Mouse (Mus musculus) hindbrain, embryonic 14.5 days (tissue): Measurements from ENCODE around the gene Cyp4v3. TPM values are rescaled to one million over a fixed set of nuclear protein-coding genes. Genes with fewer than 3 reads are reported as not detected.

Experiments
- ATAC-seq: fragments of 200-750 bp; cut with Nextera tagmentation; 2 replicates; pipeline ENCODE4 v1.8.0; 2017; ENCODE audit warnings: moderate number of reproducible peaks, mild to moderate bottlenecking, moderate TSS enrichment, moderate library complexity; ENCODE audit not compliant: low FRiP score
- DNase-seq: peaks from one replicate; pipeline ENCODE4 v3.0.0-alpha.2; 2015; ENCODE audit warnings: low spot score
- H3K27ac ChIP-seq: fragments of 300-500 bp; sonication (generic); 2 replicates; pipeline ENCODE4 v1.5.1; 2014; ENCODE audit warnings: mild to moderate bottlenecking, moderate library complexity
- H3K27me3 ChIP-seq: fragments of 300-500 bp; sonication (generic); 2 replicates; pipeline ENCODE4 v1.6.1; 2014; ENCODE audit warnings: mild to moderate bottlenecking, low read length, mixed read lengths; ENCODE audit not compliant: control insufficient read depth, insufficient read depth
- H3K36me3 ChIP-seq: fragments of 300-500 bp; sonication (generic); replicated peaks from 2 replicates; pipeline ENCODE4 v1.6.1; 2014; ENCODE audit not compliant: control insufficient read depth, insufficient read depth
- H3K4me1 ChIP-seq: fragments of 300-500 bp; sonication (generic); replicated peaks from 2 replicates; pipeline ENCODE4 v1.6.1; 2014; ENCODE audit warnings: antibody characterized with exemption, low read length, mixed read lengths; ENCODE audit not compliant: control insufficient read depth, insufficient read depth
- H3K4me2 ChIP-seq: fragments of 300-500 bp; sonication (generic); replicated peaks from 2 replicates; pipeline ENCODE4 v1.6.1; 2014; ENCODE audit warnings: mild to moderate bottlenecking, moderate library complexity
- H3K4me3 ChIP-seq: fragments of 300-500 bp; sonication (generic); replicated peaks from 2 replicates; pipeline ENCODE4 v1.5.1; 2014; ENCODE audit warnings: mild to moderate bottlenecking, low read length
- H3K9ac ChIP-seq: fragments of 300-500 bp; sonication (generic); 2 replicates; pipeline ENCODE4 v1.6.1; 2014
- H3K9me3 ChIP-seq: fragments of 300-500 bp; sonication (generic); 2 replicates; pipeline ENCODE4 v1.6.1; 2016; ENCODE audit warnings: low read length; ENCODE audit not compliant: control insufficient read depth
- WGBS: fragments of 180-500 bp; shearing (Covaris S2); extraction: QIAGEN DNeasy Blood & Tissue Kit; methylation state at CpG from one replicate; pipeline ENCODE4 v1.1.7; 2014; 5-methylcytosine and 5-hydroxymethylcytosine counted together
- polyA plus RNA-seq: library from polyadenylated mRNA; unstranded; fragments of >200 nt; fragmentation: Nextera tagmentation; extraction: Ambion mirVana; gene quantifications from 2 replicates; pipeline ENCODE4 v1.2.1, GENCODE M21; 2014

Cyp4v3 gene
- polyA plus RNA-seq, 1 experiment from 2014 or later = 2.1 TPM

- no peaks in the 10 kb centered on the region for H3K27me3 ChIP-seq
- peak overlapping the region; percentile 74 for H3K4me2 ChIP-seq
- H3K4me3 ChIP-seq = peak overlapping the region; percentile 51
- 0 out of 2 replicates have a peak, but pooled peaks cover 6% of the 10 kb centered on the region for H3K4me1 ChIP-seq
- no peaks in the 10 kb centered on the region for H3K36me3 ChIP-seq
- ATAC-seq (peak; percentile 87), DNase-seq (peak; percentile 63)
- H3K27ac ChIP-seq = no peak overlapping the region
- H3K9ac ChIP-seq = peak overlapping the region; percentile 79
- 3% methylated on average over 48 of the region's 49 CpGs for WGBS
- H3K9me3 ChIP-seq = no peaks in the 10 kb centered on the region
Observed at GRCm38 (mm10) chr8:45358132-45358918, 25.3 kb upstream of the Cyp4v3 start.

- ATAC-seq (no peak), DNase-seq (no peak)
- H3K9ac ChIP-seq = no peak overlapping the region
- H3K4me1 ChIP-seq = 0 out of 2 replicates have a peak, but pooled peaks cover 6% of the 10 kb centered on the region
- H3K27ac ChIP-seq = no peak overlapping the region
- H3K27me3 ChIP-seq = no peaks in the 10 kb centered on the region
- no peak overlapping the region for H3K4me3 ChIP-seq
- WGBS = 80% methylated on average over 6 of the region's 6 CpGs
- no peak overlapping the region for H3K4me2 ChIP-seq
- 0 out of 2 replicates have a peak, but pooled peaks cover 2% of the 10 kb centered on the region for H3K36me3 ChIP-seq
- H3K9me3 ChIP-seq = no peaks in the 10 kb centered on the region
Observed at GRCm38 (mm10) chr8:45355809-45356208, 22.8 kb upstream of the Cyp4v3 start.

- H3K4me2 ChIP-seq = no peak overlapping the region
- H3K4me1 ChIP-seq = no peaks in the 10 kb centered on the region
- no peak overlapping the region for H3K9ac ChIP-seq
- no peaks in the 10 kb centered on the region; the same call in none of the 2 replicates for H3K36me3 ChIP-seq
- ATAC-seq (no peak; the same call in 1 of the 2 replicates), DNase-seq (peak; percentile 84)
- no peaks in the 10 kb centered on the region for H3K27me3 ChIP-seq
- H3K27ac ChIP-seq = no peak overlapping the region
- H3K4me3 ChIP-seq = no peak overlapping the region
- 14% methylated on average over 6 of the region's 6 CpGs for WGBS
- no peaks in the 10 kb centered on the region for H3K9me3 ChIP-seq
Observed at GRCm38 (mm10) chr8:45345031-45345430, 12.0 kb upstream of the Cyp4v3 start.

DNA sequence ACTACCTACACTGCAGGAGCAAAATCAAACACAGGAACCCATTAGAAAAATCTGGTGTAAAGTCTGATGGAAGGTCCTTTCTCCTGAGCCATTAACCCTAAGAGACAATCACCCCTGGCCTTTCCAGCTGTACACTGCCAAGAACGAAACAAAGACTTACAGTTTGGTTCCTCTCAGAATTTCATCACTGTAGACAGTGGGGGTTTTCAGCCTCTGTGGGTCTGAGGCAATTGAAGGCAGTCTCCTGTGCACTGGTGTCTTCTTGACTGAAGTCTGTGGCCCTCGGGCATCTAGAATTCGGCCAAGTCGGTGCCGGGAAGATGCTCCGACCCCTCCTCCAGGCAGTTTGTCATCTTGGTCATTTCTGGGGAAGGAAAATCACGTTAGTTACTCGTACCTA is 11.3 kb upstream of the Cyp4v3 start:
- H3K36me3 ChIP-seq = no peaks in the 10 kb centered on the region; the same call in 1 of the 2 replicates
- no peaks in the 10 kb centered on the region for H3K27me3 ChIP-seq
- no peak overlapping the region for H3K27ac ChIP-seq
- H3K9ac ChIP-seq = no peak overlapping the region
- WGBS = 93% methylated on average over 8 of the region's 8 CpGs
- no peak for ATAC-seq
- no peak overlapping the region for H3K4me2 ChIP-seq
- no peak overlapping the region for H3K4me3 ChIP-seq
- DNase-seq = no peak
- H3K9me3 ChIP-seq = no peaks in the 10 kb centered on the region
- no peaks in the 10 kb centered on the region for H3K4me1 ChIP-seq

DNA sequence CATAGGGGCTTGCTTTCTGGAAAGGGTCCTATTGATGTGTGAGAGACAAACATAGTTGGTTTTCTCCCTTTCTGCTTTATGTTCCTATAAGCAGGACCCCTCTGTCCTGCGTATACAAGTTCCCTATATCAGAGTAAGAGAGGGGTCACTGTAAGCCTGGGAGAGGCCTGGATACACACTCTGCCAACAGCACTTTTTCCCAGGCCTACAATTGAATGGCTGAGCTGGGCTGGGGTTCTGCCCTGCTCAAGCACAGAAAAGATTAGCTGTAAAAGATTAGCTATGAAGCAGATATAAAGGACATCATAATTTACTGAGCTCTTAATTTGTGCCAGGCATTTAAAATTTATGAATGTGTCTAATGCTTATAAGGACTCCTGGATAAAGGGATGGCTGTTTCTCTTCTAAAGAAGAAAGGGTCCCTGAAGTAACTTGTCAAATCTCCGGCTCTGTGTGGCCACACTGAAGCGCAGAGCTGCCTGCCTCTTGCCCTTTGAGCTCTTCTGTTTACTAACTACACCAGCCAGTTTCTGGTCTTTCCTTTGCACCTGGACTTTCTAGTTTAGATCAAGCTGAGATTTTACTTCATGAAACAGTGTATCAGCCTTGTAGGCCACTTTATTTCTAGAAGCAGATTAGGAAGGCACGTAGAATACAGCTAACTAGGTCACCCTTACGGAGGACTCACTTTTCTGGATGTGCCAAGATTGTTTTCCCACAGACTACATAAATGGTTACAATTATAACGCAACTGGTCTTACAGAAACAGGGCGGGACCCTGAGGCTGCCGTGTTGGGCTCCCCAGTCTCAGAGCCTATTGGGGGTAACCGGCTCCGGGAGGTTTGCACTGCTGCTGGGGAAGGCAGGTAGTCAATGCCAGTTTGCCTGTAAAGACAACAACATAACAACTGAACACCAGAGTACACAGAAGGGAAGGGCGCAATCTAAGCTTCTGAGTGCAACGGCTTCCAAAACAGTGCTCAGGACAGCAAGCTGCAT is 8.9 kb upstream of the Cyp4v3 start:
- no peak for ATAC-seq
- H3K27ac ChIP-seq = no peak overlapping the region
- no peaks in the 10 kb centered on the region for H3K36me3 ChIP-seq
- H3K4me1 ChIP-seq = no peaks in the 10 kb centered on the region
- H3K9ac ChIP-seq = no peak overlapping the region
- no peak overlapping the region for H3K4me2 ChIP-seq
- H3K4me3 ChIP-seq = no peak overlapping the region
- H3K9me3 ChIP-seq = no peaks in the 10 kb centered on the region
- no peaks in the 10 kb centered on the region for H3K27me3 ChIP-seq
- no peak for DNase-seq
- 91% methylated on average over 12 of the region's 12 CpGs for WGBS

DNA sequence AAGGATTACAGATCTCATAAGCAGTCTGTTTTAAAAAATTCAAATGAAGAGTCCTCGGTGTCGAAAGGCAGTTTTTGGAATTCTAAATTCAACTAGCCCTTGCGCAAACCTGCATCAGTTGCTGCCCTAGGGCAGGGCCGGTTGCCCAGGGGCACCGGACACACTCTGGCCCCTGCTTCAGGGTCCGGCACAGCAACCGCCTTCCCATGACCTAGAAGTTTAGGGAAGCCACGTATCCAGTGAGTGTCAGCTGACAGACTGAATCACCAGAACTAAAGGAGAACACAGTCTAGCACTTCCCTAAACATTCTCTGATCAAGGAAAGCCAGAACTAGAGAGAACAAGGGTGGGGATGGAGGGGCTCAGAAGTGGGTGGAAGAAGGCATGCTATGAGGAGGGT is 477 bp upstream of the Cyp4v3 start:
- no peak for DNase-seq
- no peaks in the 10 kb centered on the region for H3K36me3 ChIP-seq
- peaks cover 9% of the 10 kb centered on the region for H3K27me3 ChIP-seq
- H3K27ac ChIP-seq = no peak overlapping the region
- H3K4me3 ChIP-seq = peak overlapping the region; percentile 55
- H3K4me1 ChIP-seq = peaks cover 5% of the 10 kb centered on the region; the same call in 1 of the 2 replicates
- H3K4me2 ChIP-seq = peak overlapping the region; percentile 99
- H3K9ac ChIP-seq = peak overlapping the region; percentile 60
- WGBS = 3% methylated on average over 8 of the region's 8 CpGs
- peak; percentile 32; the same call in 1 of the 2 replicates for ATAC-seq
- H3K9me3 ChIP-seq = no peaks in the 10 kb centered on the region

GRCm38 (mm10) chr8:45330856-45331255 is 2.2 kb downstream of the Cyp4v3 start:
- no peak for DNase-seq
- H3K4me3 ChIP-seq = no peak overlapping the region
- H3K27me3 ChIP-seq = peaks cover 9% of the 10 kb centered on the region
- H3K9me3 ChIP-seq = no peaks in the 10 kb centered on the region
- WGBS = 80% methylated on average over 3 of the region's 3 CpGs
- no peak overlapping the region for H3K9ac ChIP-seq
- ATAC-seq = no peak
- peaks cover 5% of the 10 kb centered on the region; the same call in 1 of the 2 replicates for H3K4me1 ChIP-seq
- H3K27ac ChIP-seq = no peak overlapping the region
- H3K4me2 ChIP-seq = no peak overlapping the region
- H3K36me3 ChIP-seq = no peaks in the 10 kb centered on the region

- no peak overlapping the region for H3K4me3 ChIP-seq
- H3K36me3 ChIP-seq = no peaks in the 10 kb centered on the region
- no peak overlapping the region for H3K27ac ChIP-seq
- peaks cover 9% of the 10 kb centered on the region for H3K27me3 ChIP-seq
- H3K9me3 ChIP-seq = no peaks in the 10 kb centered on the region
- DNase-seq (no peak), ATAC-seq (no peak)
- no peak overlapping the region for H3K4me2 ChIP-seq
- H3K4me1 ChIP-seq = peaks cover 5% of the 10 kb centered on the region; the same call in 1 of the 2 replicates
- 92% methylated on average over 6 of the region's 6 CpGs for WGBS
- no peak overlapping the region for H3K9ac ChIP-seq
Observed at GRCm38 (mm10) chr8:45329206-45329980, 3.6 kb downstream of the Cyp4v3 start.
